Mouse (Mus musculus): ENCODE measurements around the gene Nalcn.
"Not testable (repeated sequence)": the region's sequence is repeated elsewhere in the genome, so short reads cannot be mapped to it uniquely, and the experiment has no call there.

Nalcn gene

DNA sequence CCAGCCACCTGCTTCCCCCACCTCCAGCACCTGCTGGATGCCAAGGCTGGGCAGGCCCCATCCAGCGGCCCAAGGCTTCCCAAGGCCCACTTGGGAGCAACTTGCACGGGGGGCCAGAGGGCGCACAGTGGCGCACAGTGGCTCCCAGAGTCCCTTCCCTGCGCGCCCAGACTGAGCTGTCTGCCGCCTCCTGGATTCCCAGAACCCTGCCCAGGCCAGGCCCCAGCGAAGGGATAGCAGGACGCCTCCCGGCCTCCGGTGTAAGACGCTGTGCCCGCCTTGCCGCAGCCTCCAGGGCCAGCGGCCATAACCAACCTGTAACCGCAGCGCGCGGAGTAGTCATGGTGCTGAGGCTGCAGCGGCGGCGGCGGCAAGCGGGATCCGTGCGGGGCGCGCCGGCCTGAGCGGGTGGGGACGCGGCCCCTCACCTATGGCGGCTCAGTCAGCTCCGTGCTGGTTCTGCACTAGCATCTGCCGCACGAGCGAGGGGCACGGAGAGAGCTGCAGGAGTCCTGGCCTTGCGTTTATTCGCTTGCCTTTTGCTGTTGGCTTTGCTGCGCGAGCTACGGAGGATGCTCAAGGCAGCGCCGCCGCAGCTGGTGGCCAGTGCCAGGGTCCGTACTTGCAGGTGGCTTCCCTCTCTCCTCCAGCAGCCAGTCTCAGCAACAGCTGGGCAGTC, at the start of gene Nalcn:
Gene Nalcn, minus strand, starts transcription at position 644 of the 679 bp plus-strand sequence.
- no peak for DNase-seq (ENCODE audit: low spot score in 2 of 2)

DNA sequence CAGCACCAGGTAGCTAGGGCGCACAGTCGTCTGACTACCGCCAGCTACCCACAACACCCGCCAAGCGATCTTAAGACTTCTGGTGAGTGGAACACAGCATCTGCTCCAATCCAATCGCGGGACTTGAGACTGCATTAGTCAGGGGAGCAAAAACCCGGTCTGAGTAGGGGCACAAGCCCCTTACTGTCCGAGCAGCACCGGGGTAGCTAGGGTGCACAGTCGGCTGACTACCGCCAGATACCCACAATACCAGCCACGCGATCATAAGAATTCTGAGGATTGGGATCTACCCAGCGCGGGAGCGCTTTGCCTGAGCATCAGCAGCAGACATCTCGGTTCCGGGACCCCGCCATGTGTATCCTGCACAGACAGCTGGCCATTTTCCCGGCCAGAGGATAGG, 44.1 kb upstream of the Nalcn start:
- not testable (repeated sequence) for DNase-seq (ENCODE audit: low spot score in 2 of 2)

DNA sequence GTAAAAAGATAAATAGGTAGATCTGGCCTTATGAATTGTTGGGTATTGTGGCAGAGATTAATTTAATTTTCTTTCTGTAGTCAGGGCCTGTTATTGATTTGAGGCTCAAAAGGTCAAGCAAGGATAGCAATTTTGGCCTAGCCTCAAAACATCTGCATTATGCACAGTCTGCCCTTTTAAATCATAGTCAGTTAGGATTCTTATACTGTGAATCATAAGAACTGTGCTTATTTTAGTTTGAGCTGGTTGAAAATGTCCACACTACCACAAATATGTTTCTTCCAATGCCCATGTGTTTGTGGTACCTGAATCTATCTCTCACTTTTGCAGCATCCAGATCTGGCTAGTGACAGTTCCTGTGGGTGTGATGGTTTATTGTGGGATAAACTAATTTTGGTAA, 37.5 kb upstream of the Nalcn start:
- DNase-seq (ENCODE audit: low spot score in 2 of 2), result no peak

DNA sequence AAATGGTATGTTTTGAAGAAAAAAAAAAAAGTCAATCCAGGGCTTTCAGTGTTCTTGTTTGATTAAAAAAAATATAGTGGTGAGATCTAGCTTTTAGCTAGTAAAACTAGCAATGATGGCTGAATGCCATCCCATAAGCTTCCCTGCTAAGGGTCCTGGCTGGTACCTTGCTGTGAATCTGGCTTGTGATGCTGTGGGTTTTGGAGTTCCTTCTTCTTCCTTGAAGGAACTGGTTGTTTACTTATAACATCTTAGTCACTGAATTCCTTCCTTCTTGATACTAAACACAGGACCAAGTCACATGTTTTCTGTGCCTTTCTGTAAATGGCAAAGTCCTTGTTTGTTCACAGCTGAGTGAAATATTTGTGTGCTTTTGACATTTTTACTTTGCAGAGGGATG, 36.3 kb upstream of the Nalcn start:
- DNase-seq (ENCODE audit: low spot score in 2 of 2), result no peak

DNA sequence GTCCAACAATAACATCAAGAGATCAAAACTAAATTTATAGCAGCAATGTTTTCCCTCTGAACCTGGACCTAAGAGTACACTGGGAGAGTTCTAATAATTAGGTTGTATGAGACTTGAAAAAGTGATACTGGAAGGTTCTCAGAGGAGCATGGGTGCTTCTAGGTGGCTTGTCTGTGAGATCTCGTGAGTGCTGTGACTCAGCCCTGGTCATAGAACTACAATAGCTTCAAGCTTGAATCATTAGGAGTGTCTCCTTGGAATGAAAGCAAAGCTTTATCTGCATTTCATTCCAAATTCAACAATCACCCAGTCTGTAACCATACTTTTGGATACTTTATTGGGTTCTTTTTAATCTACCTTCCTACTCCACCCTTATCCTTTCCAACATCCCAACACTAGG, 35.4 kb upstream of the Nalcn start:
- no peak for DNase-seq (ENCODE audit: low spot score in 2 of 2)

DNA sequence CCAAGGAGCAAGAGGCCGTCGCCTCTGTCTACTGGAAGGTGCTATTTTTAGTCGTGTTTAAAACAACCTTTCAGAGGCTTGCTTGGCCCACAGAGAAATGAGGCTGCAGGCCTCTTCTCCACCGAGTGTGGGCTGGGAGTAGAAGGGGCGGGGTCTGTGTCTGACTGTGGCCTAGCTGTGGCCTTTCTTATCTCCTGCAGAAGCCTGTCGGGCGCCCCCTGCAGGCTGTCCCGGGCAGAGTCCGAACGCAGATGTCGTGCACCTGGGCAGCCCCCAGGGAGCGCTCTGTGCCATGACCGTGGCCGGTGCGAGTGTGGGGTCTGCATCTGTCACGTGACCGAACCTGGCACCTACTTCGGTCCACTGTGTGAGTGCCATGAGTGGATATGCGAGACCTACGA, 34.1 kb upstream of the Nalcn start:
- peak in 1 of 2 experiments; percentile 1 for DNase-seq (ENCODE audit: low spot score in 2 of 2)

DNA sequence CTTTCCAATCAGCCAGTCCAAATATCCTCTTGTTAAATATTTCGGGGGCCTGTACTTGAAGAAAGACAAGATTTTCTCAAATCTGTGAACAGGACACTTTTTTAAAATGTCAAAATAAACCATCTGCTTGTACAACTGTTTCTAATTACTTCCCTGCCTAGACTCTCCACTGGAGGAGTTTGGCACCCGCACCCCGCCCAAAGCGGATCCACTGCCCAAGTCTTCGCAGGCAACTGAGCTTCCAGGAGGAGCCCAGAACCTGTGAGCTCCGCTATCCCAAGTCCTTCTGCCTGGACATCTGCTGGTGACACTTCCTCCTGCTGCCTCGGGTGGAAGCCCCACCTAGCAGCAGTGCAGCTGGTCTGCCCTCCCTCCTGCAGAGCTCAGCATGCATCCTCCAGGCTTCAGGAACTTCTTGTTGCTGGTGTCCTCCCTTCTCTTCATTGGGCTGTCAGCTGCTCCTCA, 33.0 kb upstream of the Nalcn start, which contains the start of gene Itgbl1:
Gene Itgbl1, plus strand, starts transcription at position 51 of the 465 bp plus-strand sequence.
- DNase-seq (ENCODE audit: low spot score in 2 of 2), result peak in 1 of 2 experiments; percentile 5

DNA sequence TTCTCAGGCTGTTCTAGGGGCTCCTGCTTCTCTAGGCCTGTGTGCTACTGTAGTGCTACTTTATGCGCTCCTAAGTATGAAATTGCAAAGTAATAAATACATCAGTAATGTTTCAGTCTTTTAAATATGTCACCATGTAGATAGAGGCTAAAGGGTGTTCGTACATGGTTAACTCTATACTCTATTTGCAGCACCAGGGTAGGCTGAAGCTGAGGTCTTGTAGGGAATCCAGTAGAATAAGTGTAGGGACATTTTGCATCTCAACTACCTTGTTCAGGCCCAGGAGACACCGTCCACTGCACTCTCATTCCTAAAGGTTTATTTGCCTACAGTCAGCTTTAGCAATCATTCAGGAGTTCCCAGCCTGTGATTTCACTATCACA, 227 bp upstream of the Nalcn start:
- DNase-seq (ENCODE audit: low spot score in 2 of 2), result no peak

DNA sequence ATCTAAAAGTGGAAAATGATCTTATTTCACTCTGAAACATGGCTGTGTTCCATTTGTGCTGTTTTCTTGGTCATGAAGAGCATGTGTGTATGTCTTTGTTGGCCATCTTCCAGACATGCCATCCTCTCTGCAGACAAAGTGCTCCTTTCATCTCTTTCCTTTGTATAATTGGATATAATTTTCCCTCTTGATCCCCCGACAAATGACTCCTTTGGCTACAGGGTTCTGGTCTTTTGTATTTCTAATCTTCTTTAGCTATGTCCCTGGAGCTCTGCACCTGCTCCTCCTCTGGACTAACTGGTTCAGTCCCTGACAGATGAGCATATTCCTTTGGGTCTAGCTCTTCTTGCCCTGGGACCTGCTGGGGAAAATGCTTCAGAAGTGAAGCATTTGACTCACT, 4.0 kb downstream of the Nalcn start:
- DNase-seq (ENCODE audit: low spot score in 2 of 2), result no peak

DNA sequence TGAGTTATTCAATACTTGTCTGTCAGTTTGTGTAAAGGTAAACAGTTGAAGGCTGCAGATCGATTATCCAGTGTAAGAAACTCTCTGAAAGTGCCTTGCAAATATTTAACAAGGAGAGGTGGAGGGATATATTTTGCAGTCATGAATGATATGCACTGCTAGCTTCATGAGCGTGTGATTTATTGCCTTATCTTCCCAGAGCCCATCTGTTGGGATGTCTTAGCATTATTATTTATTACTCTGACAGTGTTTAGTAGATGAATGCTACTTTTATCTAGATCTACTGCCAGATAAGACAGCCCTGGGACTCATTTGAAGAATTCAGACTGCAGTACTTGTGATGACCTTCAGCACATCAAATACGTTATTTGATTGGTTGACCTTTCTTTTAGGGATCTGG, 31.7 kb downstream of the Nalcn start:
- no peak for DNase-seq (ENCODE audit: low spot score in 2 of 2)

DNA sequence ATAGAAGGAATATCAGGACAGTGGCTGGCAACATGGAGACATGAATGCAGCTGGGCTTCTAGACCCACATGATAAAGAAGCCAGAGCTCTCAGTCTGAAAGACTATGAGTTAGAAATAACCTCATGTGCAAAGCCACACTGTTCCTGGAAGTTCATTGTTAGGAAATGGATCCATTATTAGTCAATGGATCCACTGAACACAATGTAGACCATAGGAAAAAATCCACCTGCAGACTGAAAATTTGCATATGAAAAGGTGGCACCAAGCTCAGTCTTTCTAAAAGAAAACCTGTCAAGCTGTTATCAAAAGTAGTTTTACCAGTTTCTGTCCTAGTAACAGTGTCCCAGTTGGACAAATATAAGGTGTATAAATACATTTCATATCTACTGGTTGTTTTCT, 39.5 kb downstream of the Nalcn start:
- no peak for DNase-seq (ENCODE audit: low spot score in 2 of 2)

DNA sequence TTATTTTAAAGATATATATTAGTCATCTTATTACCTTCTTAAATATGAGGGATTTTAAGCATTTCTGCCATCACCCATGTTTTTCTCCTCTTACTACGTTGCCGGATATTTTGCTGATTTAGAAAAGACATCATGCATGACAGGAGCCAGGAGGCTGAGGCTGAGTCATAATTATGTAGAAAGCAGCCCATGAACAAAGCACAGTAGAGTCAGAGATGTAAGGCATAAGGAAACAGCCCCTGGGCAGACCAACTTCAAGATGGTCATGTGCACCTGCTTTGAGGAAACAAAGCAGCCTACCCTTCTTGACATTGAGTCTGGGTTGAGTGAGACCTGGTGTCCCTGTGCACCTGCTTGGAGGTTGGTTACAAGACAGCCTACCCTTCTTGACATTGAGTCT, 44.5 kb downstream of the Nalcn start:
- no peak for DNase-seq (ENCODE audit: low spot score in 2 of 2)

DNA sequence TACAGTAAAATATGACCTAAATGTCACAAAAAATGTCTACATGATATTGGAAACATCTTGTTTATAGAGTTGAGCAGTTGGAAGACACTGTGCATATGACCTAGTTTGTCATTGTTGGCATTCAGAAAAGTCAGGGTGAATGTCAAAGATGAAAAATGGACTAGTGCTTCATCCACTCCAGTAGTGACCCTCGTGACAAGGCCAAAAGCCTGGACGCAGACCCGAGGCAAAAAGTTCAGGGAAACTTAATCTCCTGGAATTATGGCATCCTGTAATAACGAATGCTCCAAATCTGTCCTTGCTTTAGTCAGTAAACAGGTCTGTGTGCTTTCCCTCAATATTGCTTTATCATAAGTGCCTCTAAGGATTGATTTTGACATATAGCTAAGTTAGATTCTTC, 51.6 kb downstream of the Nalcn start:
- DNase-seq (ENCODE audit: low spot score in 2 of 2), result no peak

DNA sequence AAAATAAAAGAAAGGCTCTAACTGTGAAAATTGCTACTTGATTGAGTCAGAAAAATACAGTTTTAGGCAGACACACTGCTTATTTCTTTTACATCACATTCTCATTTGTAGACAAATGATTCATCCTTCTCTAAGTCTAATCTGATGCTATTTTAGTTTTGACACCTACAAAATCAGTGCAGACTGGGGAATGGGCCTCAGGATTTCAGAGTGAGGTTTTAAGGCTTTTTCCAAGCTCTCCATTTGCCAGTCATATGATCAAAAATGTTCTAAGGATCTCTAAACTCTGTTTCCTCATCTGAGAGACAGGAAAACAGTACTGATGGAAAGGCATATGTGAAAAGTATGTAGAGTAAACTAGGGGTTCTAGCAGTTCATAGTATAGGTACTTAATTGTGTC, 52.0 kb downstream of the Nalcn start:
- no peak for DNase-seq (ENCODE audit: low spot score in 2 of 2)

DNA sequence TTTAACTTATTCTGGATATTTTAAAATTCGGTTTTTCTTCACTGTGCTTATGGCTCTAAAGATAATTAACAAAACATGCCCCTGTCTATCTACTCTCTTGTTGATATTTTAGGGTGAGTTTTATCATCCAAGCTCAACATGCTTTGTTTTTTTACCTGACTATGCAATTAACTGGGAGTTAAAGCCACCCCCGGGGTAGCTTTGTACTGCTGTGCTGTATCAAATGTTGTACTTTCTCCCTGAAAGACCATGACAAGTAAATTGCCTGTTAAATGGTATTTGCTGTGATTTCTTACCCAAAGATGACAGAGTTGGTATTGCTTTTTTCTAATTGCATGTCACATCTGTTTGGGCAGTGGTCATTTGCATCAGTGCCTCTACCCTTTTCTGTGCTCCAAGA, 60.3 kb downstream of the Nalcn start:
- DNase-seq (ENCODE audit: low spot score in 2 of 2), result no peak

DNA sequence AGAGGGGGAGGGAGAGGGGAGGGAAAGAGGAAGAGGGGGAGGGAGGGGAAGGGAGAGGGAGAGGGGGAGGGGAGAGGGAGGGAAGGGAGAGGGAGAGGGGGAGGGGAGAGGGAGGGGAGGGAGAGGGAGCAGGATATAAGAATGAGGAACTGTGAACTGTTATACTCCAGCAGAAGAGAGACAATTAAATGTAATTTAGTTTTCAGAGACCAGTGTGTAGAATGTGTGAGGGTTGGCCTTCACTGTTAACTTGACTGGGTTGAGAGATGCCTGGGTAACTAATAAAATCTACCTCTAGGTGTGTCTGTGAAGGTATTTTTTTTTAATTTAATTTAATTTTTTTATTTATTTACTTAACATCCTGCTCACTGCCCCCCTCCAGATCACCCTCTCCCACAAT, 71.4 kb downstream of the Nalcn start:
- DNase-seq (ENCODE audit: low spot score in 2 of 2), result no peak

DNA sequence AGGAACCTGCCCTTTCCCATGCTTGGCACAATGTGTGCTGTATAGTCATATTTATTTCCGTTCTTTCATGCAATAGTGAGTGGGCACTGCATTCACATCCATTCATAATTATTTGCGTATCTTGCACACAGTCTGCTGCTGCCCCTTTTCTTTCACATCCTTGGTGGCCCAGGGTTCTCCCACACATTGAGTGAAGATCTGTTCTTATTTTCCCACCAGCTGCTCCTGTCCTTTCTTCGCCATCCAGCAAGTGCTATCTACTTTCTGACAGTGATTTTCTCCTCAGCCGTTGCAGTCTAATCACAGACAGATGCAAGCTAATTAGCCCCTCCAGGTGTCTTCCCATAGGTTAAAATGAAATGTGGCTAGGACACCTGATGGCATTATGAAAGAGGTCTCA, 72.0 kb downstream of the Nalcn start:
- no peak for DNase-seq (ENCODE audit: low spot score in 2 of 2)

DNA sequence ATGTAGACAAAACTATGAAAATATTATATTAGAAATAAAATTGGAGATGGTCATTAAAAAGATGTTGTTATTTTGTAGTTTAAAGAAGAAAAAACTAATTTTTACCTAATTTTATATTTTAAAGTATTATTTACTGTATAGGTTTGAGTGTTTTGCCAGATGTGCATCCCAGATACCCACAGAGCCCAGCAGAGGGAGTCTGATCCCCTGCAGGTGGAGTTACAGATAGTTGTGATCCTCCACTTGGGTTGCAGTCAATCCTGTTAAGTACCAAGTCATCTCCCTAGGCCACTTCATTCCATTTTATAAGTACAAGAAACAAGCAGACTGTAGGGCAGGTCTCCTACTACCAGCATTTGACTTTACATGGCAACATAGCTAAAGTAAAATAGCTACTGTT, 84.6 kb downstream of the Nalcn start:
- DNase-seq (ENCODE audit: low spot score in 2 of 2), result no peak

DNA sequence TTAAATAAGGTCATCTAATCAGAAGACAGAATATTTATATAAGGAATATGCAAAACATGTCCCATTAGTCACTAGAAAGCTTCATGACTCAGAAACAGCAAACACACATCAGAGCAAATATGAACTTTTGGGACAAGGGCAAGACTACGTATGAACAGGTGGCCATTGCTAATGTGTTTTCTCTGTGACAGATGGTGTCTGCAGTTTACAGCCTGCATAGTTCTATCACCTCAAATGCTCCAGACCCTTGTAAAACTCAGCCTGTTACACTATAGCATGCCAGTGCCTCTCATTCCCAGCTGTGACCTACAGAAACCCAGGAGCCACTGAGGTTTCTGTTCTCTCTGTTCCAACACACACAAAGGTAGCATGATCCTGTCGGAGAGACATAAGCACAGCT, 91.3 kb downstream of the Nalcn start:
- no peak for DNase-seq (ENCODE audit: low spot score in 2 of 2)

DNA sequence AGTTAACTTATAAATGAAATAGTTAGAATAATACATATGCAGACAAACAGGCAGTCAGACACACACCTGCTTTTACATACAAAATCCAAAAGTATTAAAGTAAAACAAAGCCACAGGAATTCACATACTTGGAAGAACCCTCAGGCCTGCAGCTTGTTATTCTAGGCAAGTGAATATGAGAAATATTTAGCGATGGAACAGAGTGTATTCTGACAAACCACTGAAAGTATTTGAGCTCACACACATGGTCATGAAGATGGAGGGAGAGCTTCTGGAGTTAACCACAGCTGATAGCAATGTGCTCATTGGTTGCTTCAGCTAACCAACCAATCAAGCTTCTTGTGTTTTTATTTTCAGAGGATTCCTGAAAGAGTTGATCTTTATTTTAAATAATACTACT, 93.9 kb downstream of the Nalcn start:
- DNase-seq (ENCODE audit: low spot score in 2 of 2), result no peak

DNA sequence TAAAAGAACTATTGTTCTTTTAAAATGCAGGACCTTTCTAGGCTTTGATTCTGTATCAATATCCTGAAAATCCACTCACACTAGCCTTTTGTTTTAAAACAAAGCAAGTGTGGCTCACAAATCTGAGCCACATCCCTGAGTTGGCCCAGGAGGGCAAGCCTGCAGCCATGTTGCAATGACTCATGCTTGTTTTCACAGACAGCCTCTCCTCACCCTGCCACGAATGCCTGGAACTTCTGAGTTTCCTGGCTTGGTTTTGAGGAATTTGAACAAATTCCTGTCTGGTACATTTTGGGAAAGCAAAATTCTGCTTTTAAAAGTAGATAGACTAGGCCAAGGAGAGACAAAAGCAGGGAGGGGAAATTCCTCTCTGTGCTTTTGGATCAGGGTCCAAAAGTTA, 95.7 kb downstream of the Nalcn start:
- DNase-seq (ENCODE audit: low spot score in 2 of 2), result peak in 1 of 2 experiments; percentile 12

DNA sequence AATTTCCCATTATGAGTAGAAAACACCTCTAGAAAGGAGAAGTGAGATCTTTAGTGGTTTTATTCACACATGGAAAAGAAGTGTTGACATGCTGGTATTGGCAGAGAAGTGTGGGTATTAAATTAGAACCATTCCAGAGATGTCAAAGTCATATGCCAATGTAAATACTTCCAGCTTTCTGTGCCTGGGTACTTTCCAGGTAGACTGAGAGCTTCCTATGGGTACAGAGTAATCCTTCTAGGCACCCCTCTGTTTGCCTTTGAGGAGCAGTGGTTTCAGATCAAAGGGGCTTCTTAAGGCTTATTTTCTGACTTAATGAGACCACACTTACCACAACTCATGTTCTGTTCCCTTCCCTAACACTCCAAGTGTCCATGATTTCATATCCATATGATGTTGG, 97.8 kb downstream of the Nalcn start:
- DNase-seq (ENCODE audit: low spot score in 2 of 2), result no peak

DNA sequence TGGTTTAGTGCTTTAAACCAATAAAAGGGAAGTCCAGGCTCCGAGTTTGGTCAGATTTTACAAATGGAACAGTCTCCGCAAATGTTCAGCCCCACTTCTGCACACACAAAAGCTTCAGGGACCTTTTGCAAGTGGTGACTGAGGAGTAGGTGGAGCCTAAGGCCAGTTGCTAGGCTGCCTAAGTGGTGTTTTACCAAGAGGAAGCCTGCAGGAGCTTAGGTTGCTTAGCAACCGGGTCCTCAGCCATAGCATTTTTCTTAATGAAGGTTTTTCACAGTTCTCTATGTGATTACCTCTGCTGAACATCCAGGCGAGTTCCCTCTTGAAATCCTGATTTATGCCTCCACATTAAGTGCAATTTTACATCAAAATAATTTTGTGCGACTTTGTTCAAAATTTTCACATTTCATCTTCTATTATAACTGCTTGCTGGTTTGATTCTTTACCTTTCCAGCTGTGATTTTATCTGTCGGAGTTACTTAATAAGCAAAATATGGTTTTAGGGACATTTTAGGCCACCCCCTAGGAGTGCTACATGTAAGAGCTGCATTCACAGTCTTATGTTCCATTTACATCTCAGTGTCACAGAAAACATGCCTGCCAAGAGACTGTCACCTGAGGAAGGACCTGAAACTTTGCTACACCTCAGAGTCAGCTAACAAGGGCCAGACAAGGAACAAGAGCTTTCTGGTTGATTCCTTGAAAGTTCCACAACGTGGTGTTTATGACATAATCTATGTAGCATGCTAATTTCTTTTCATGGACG, 113.4 kb downstream of the Nalcn start:
- DNase-seq (ENCODE audit: low spot score in 2 of 2), result no peak

Measured in urinary bladder, postnatal 36 days (tissue).